Comparison of ENCODE assay signal across 9 mouse cellular contexts in the genomic region with DNA sequence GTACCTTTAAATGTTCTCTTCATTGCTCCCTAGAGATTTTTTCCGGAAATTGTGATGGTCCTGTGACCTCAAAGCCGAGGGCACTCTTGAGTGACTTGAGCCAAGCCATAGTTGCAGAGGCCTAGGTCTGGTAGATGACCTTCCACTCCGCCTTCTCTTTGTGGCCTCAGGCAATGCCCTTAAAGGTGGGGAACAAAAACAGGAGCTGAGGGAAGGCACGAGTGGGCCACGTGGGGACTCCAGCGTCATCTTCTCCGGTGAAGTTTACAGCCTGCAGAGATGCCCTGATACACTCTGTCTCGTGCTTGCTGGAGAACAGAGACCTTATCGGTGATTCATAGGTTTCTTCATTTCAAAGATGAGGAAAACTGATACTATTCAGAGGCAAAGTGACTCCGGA. TPM values are rescaled to one million over a fixed set of nuclear protein-coding genes. Genes with fewer than 3 reads are reported as not detected.
DNase-seq lines count a peak whose midpoint lies in the region; ATAC-seq and TF ChIP-seq lines count a peak whose summit lies in the region.
"Had no signal": no experiment of that assay in that cellular context is flagged by ENCODE, and none has a peak within 500 bp of the region (broad histone marks: within the 10 kb centered on the region; RNA-seq: fewer than 3 reads in every experiment).

No protein-coding gene starts in this region.

- 44% methylated on average over 10 of the region's 10 CpGs for WGBS in heart, embryonic 10.5 days
- 59% methylated on average over 10 of the region's 10 CpGs for WGBS in neural tube, embryonic 12.5 days
- WGBS in limb, embryonic 13.5 days, result 50% methylated on average over 10 of the region's 10 CpGs

- intact Hi-C loops in heart, postnatal 14 days (cut with DNase I), result no loop called here
- intact Hi-C loops in left cerebral cortex, adult 2 months (cut with DNase I), result no loop called here

- TF ChIP-seq CTCF in left cerebral cortex, adult 2 months (IDR thresholded peaks at IDR 0.05), result no peak

- no peak overlapping the region for H3K9ac ChIP-seq in neural tube, embryonic 12.5 days
- H3K9ac ChIP-seq in limb, embryonic 13.5 days, result no peak overlapping the region; the same call in 1 of the 2 replicates

- peak overlapping the region; percentile 86 for H3K4me3 ChIP-seq in heart, embryonic 10.5 days
- H3K4me3 ChIP-seq in neural tube, embryonic 12.5 days, result peak overlapping the region; percentile 63; the same call in 1 of the 2 replicates
- peak overlapping the region; percentile 75 for H3K4me3 ChIP-seq in limb, embryonic 13.5 days
- H3K4me3 ChIP-seq in left cerebral cortex, adult 2 months, result no peak overlapping the region; the same call in 1 of the 2 replicates

- no peaks in the 10 kb centered on the region for H3K36me3 ChIP-seq in heart, embryonic 10.5 days
- no peaks in the 10 kb centered on the region for H3K36me3 ChIP-seq in neural tube, embryonic 12.5 days
- H3K36me3 ChIP-seq in limb, embryonic 13.5 days, result no peaks in the 10 kb centered on the region

- DNase-seq in heart, embryonic 10.5 days (ENCODE audit: low spot score), result no peak
- no peak for DNase-seq in heart, postnatal 14 days
- DNase-seq in neural tube, embryonic 10.5 days (ENCODE audit: extremely low spot score, low spot score), result no peak
- DNase-seq in thymus, postnatal 25 days, result no peak
- DNase-seq in right cerebral cortex, adult 2 months (ENCODE audit: low spot score in 2 of 2), result no peak
- no peak for DNase-seq in left cerebral cortex, adult 2 months (ENCODE audit: extremely low spot score in 1 of 2, low spot score in 2 of 2)

- peak overlapping the region; percentile 100 for H3K4me2 ChIP-seq in neural tube, embryonic 12.5 days (replicated peaks)
- H3K4me2 ChIP-seq in limb, embryonic 13.5 days (replicated peaks), result peak overlapping the region; percentile 99

- H3K27ac ChIP-seq in heart, embryonic 10.5 days, result peak overlapping the region; percentile 89; the same call in 1 of the 2 replicates
- no peak overlapping the region for H3K27ac ChIP-seq in neural tube, embryonic 12.5 days
- no peak overlapping the region for H3K27ac ChIP-seq in limb, embryonic 13.5 days
- H3K27ac ChIP-seq in left cerebral cortex, adult 2 months, result no peak overlapping the region

- peaks cover 36% of the 10 kb centered on the region for H3K4me1 ChIP-seq in heart, embryonic 10.5 days
- peaks cover 20% of the 10 kb centered on the region for H3K4me1 ChIP-seq in neural tube, embryonic 12.5 days
- peaks cover 30% of the 10 kb centered on the region for H3K4me1 ChIP-seq in limb, embryonic 13.5 days

- H3K27me3 ChIP-seq in heart, embryonic 10.5 days (ENCODE audit: insufficient read depth, poor library complexity, severe bottlenecking), result peaks cover 44% of the 10 kb centered on the region
- 0 out of 2 replicates have a peak, but pooled peaks cover 22% of the 10 kb centered on the region for H3K27me3 ChIP-seq in neural tube, embryonic 12.5 days (replicated peaks)
- peaks cover 20% of the 10 kb centered on the region for H3K27me3 ChIP-seq in limb, embryonic 13.5 days

- no peaks in the 10 kb centered on the region for H3K9me3 ChIP-seq in heart, embryonic 10.5 days
- H3K9me3 ChIP-seq in neural tube, embryonic 12.5 days, result 0 out of 2 replicates have a peak, but pooled peaks cover 7% of the 10 kb centered on the region
- no peaks in the 10 kb centered on the region for H3K9me3 ChIP-seq in limb, embryonic 13.5 days

- no peak for ATAC-seq in neural tube, embryonic 12.5 days (ENCODE audit: low FRiP score, low read depth)
- ATAC-seq in limb, embryonic 13.5 days (ENCODE audit: low FRiP score, low read depth), result no peak

RNA-seq across cellular contexts. Expression of a gene that starts 2.0 kb away (rescaled TPM):
- polyA plus RNA-seq in heart, embryonic 10.5 days (2016; fragmentation: Nextera tagmentation; extraction: Ambion mirVana), result 32.8 and 33.7 TPM in 2 replicates
- total RNA-seq in heart, postnatal 14 days (2021), result 10 to 100 TPM; 29.4 to 34.3 TPM
- polyA plus RNA-seq in neural tube, embryonic 12.5 days (2016; fragmentation: Nextera tagmentation; extraction: Ambion mirVana), result 74.9 and 76.2 TPM in 2 replicates
- polyA plus RNA-seq in limb, embryonic 13.5 days (2015; fragmentation: Nextera tagmentation; extraction: Ambion mirVana), result 37.5 and 38.0 TPM in 2 replicates
- 100 to 1,000 TPM; 436 to 450 TPM for total RNA-seq in left cerebral cortex, adult 2 months (2021)

RNA-seq across cellular contexts. Expression of a gene that starts 48.2 kb away (rescaled TPM):
- polyA plus RNA-seq in heart, embryonic 10.5 days (2016; fragmentation: Nextera tagmentation; extraction: Ambion mirVana), result 0.31 and 2.1 TPM in 2 replicates
- not detected for total RNA-seq in heart, postnatal 14 days (2021)
- polyA plus RNA-seq in neural tube, embryonic 12.5 days (2016; fragmentation: Nextera tagmentation; extraction: Ambion mirVana), result 0.27 and 0.38 TPM in 2 replicates
- 5.0 and 6.5 TPM in 2 replicates for polyA plus RNA-seq in limb, embryonic 13.5 days (2015; fragmentation: Nextera tagmentation; extraction: Ambion mirVana)
- total RNA-seq in left cerebral cortex, adult 2 months (2021), result 1 to 10 TPM; 3.2 to 3.8 TPM
- total RNA-seq: gastrocnemius, adult 8-10 months had no signal

RNA-seq across cellular contexts. Expression of a gene that starts 55.5 kb away (rescaled TPM):
- 0.04 TPM in 1 of 2 replicates, not detected in the other for polyA plus RNA-seq in heart, embryonic 10.5 days (2016; fragmentation: Nextera tagmentation; extraction: Ambion mirVana)
- 1 to 10 TPM; 5.0 to 5.1 TPM for total RNA-seq in heart, postnatal 14 days (2021)
- 0.27 and 0.62 TPM in 2 replicates for polyA plus RNA-seq in neural tube, embryonic 12.5 days (2016; fragmentation: Nextera tagmentation; extraction: Ambion mirVana)
- polyA plus RNA-seq in limb, embryonic 13.5 days (2015; fragmentation: Nextera tagmentation; extraction: Ambion mirVana), result 0.32 and 0.37 TPM in 2 replicates
- under 1 TPM; 0.50 to 0.68 TPM for total RNA-seq in left cerebral cortex, adult 2 months (2021)
